Comparison of ENCODE assay signal across 9 mouse cellular contexts in genomic region chr16:91561099-91561498, GRCm38 (mm10). TPM values are rescaled to one million over a fixed set of nuclear protein-coding genes. Genes with fewer than 3 reads are reported as not detected.
DNase-seq lines count a peak whose midpoint lies in the region; ATAC-seq and TF ChIP-seq lines count a peak whose summit lies in the region.
"Had no signal": no experiment of that assay in that cellular context is flagged by ENCODE, and none has a peak within 500 bp of the region (broad histone marks: within the 10 kb centered on the region; RNA-seq: fewer than 3 reads in every experiment).

No protein-coding gene starts in this region.

- no peaks in the 10 kb centered on the region for H3K27me3 ChIP-seq in heart, embryonic 15.5 days
- H3K27me3 ChIP-seq in midbrain, embryonic 11.5 days (ENCODE audit: control insufficient read depth, insufficient read depth, low read length): no peaks in the 10 kb centered on the region
- H3K27me3 ChIP-seq: limb, embryonic 13.5 days had no signal

- H3K4me3 ChIP-seq in heart, embryonic 15.5 days: no peak overlapping the region
- H3K4me3 ChIP-seq in midbrain, embryonic 11.5 days (ENCODE audit: low read depth, low read length): no peak overlapping the region
- H3K4me3 ChIP-seq: limb, embryonic 13.5 days had no signal

- peaks cover 15% of the 10 kb centered on the region for H3K4me1 ChIP-seq in heart, embryonic 15.5 days (replicated peaks)
- no peaks in the 10 kb centered on the region for H3K4me1 ChIP-seq in midbrain, embryonic 11.5 days (ENCODE audit: control insufficient read depth, insufficient read depth, low read length)

- H3K27ac ChIP-seq in heart, embryonic 15.5 days: no peak overlapping the region
- no peak overlapping the region for H3K27ac ChIP-seq in midbrain, embryonic 11.5 days (ENCODE audit: low read depth, low read length)
- H3K27ac ChIP-seq: limb, embryonic 13.5 days had no signal

- peak; percentile 37; the same call in 1 of the 2 replicates for ATAC-seq in heart, embryonic 15.5 days (replicated peaks; ENCODE audit: insufficient number of reproducible peaks, insufficient read depth, low FRiP score, low read depth)
- peak; percentile 75; the same call in 1 of the 2 replicates for ATAC-seq in midbrain, embryonic 11.5 days (ENCODE audit: low FRiP score)

- peaks cover 60% of the 10 kb centered on the region for H3K36me3 ChIP-seq in heart, embryonic 15.5 days
- H3K36me3 ChIP-seq in midbrain, embryonic 11.5 days (ENCODE audit: control insufficient read depth, insufficient read depth, low read length): no peaks in the 10 kb centered on the region

- no peaks in the 10 kb centered on the region for H3K9me3 ChIP-seq in heart, embryonic 15.5 days (replicated peaks)
- no peaks in the 10 kb centered on the region for H3K9me3 ChIP-seq in midbrain, embryonic 11.5 days (ENCODE audit: control insufficient read depth, low read length)
- H3K9me3 ChIP-seq: limb, embryonic 13.5 days had no signal

- no peak for TF ChIP-seq POLR2A in brain, embryonic 14.5 days (IDR thresholded peaks at IDR 0.05; ENCODE audit: borderline replicate concordance, extremely low read depth, insufficient read depth, insufficient read length, poor library complexity, severe bottlenecking)

- no peak for DNase-seq in heart, adult 9 months (ENCODE audit: low spot score in 2 of 2)
- DNase-seq in B cell, adult 2 months: peak; percentile 44 to 50
- DNase-seq in brain, embryonic 14.5 days (ENCODE audit: low read depth): peak; percentile 71
- peak; percentile 49 to 57 for DNase-seq in heart, postnatal 14 days
- DNase-seq in midbrain, embryonic 11.5 days (ENCODE audit: low spot score, missing footprints): peak; percentile 90
- DNase-seq in Muller cell, postnatal 12 days (ENCODE audit: inconsistent ontology term): no peak
- DNase-seq in left cerebral cortex, adult 8-10 months (ENCODE audit: low spot score in 2 of 2): no peak

- WGBS in heart, embryonic 15.5 days: 41% methylated on average over 9 of the region's 9 CpGs
- WGBS in midbrain, embryonic 11.5 days: 56% methylated on average over 9 of the region's 9 CpGs

- H3K9ac ChIP-seq in heart, embryonic 15.5 days: no peak overlapping the region
- H3K9ac ChIP-seq in midbrain, embryonic 11.5 days (ENCODE audit: low read length): no peak overlapping the region
- H3K9ac ChIP-seq: limb, embryonic 13.5 days had no signal

- TF ChIP-seq CTCF in brain, embryonic 14.5 days (IDR thresholded peaks at IDR 0.05; ENCODE audit: borderline replicate concordance, extremely low read depth, insufficient read depth, insufficient read length): peak; percentile 49; the same call in 1 of the 2 replicates

- intact Hi-C loops in heart, postnatal 14 days (cut with DNase I): loop anchor here (1.0 to 2.0 kb wide), 2 partner anchors 33 to 48 kb away; no protein-coding TSS in a partner anchor

- H3K4me2 ChIP-seq in heart, embryonic 15.5 days: no peak overlapping the region
- H3K4me2 ChIP-seq in midbrain, embryonic 11.5 days: peak overlapping the region; percentile 25; the same call in 1 of the 2 replicates
- H3K4me2 ChIP-seq: limb, embryonic 13.5 days had no signal

RNA-seq across cellular contexts. Expression of gene Ifngr2, which starts 14.2 kb away (rescaled TPM):
- 114 and 129 TPM in 2 replicates for polyA plus RNA-seq in heart, embryonic 15.5 days (2015; fragmentation: Nextera tagmentation; extraction: Ambion mirVana)
- 34.8 and 43.1 TPM in 2 replicates for polyA plus RNA-seq in brain, embryonic 14.5 days (2012; rRNA removed)
- total RNA-seq in heart, postnatal 14 days (2021): 100 to 1,000 TPM; 125 to 142 TPM
- polyA plus RNA-seq in midbrain, embryonic 11.5 days (2014; fragmentation: Nextera tagmentation; extraction: Ambion mirVana): 33.1 and 34.8 TPM in 2 replicates
- 10 to 100 TPM; 25.2 to 37.4 (median 32.2) TPM for total RNA-seq in left cerebral cortex, adult 8-10 months (2022)

RNA-seq across cellular contexts. Expression of gene Tmem50b, which starts 36.5 kb away (rescaled TPM):
- 55.7 and 59.1 TPM in 2 replicates for polyA plus RNA-seq in heart, embryonic 15.5 days (2015; fragmentation: Nextera tagmentation; extraction: Ambion mirVana)
- polyA plus RNA-seq in brain, embryonic 14.5 days (2012; rRNA removed): 52.3 and 55.4 TPM in 2 replicates
- 10 to 100 TPM; 65.1 to 65.2 TPM for total RNA-seq in heart, postnatal 14 days (2021)
- polyA plus RNA-seq in midbrain, embryonic 11.5 days (2014; fragmentation: Nextera tagmentation; extraction: Ambion mirVana): 53.2 and 55.7 TPM in 2 replicates
- 10 to 100 TPM; 72.6 to 76.5 (median 74.7) TPM for total RNA-seq in left cerebral cortex, adult 8-10 months (2022)

RNA-seq across cellular contexts. Expression of gene Dnajc28, which starts 57.7 kb away (rescaled TPM):
- 4.6 and 7.0 TPM in 2 replicates for polyA plus RNA-seq in heart, embryonic 15.5 days (2015; fragmentation: Nextera tagmentation; extraction: Ambion mirVana)
- polyA plus RNA-seq in brain, embryonic 14.5 days (2012; rRNA removed): 3.6 and 3.9 TPM in 2 replicates
- total RNA-seq in heart, postnatal 14 days (2021): 10 to 100 TPM; 16.0 to 16.7 TPM
- polyA plus RNA-seq in midbrain, embryonic 11.5 days (2014; fragmentation: Nextera tagmentation; extraction: Ambion mirVana): 5.8 and 6.0 TPM in 2 replicates
- 1 to 10 TPM; 6.8 to 9.5 (median 8.1) TPM for total RNA-seq in left cerebral cortex, adult 8-10 months (2022)

Comparison
In these comparisons a context has a peak if more than half of its experiments do, and no peak if none do; other contexts are left out.
1. DNase-seq: peak in B cell, adult 2 months (2 of 2), brain, embryonic 14.5 days (single experiment), heart, postnatal 14 days (2 of 2) and midbrain, embryonic 11.5 days (single experiment); none in heart, adult 9 months (0 of 2), Muller cell, postnatal 12 days (single experiment) and left cerebral cortex, adult 8-10 months (0 of 2).